Mouse (Mus musculus) thymus, postnatal 4 days (tissue): ENCODE results near the gene Tbl2.
A peak's percentile ranks its signal among the peaks of the same experiment; 100 is the strongest.

Experiments used
- DNase-seq: peaks from one replicate; pipeline ENCODE4 v3.0.0; 2021

The Tbl2 gene

GRCm38 (mm10) chr5:135156496-135156895, 7.0 kb downstream of the Tbl2 start:
- DNase-seq: peak; percentile 47

- DNase-seq: no peak
Observed at GRCm38 (mm10) chr5:135161221-135161620, 11.8 kb downstream of the Tbl2 start.

GRCm38 (mm10) chr5:135161650-135162049, 12.2 kb downstream of the Tbl2 start:
- no peak for DNase-seq

GRCm38 (mm10) chr5:135162361-135162760, 12.9 kb downstream of the Tbl2 start:
- no peak for DNase-seq

GRCm38 (mm10) chr5:135162821-135163220, 13.4 kb downstream of the Tbl2 start:
- no peak for DNase-seq

- no peak for DNase-seq
Observed at GRCm38 (mm10) chr5:135166909-135167308, 17.5 kb downstream of the Tbl2 start.

GRCm38 (mm10) chr5:135167469-135167868, 18.0 kb downstream of the Tbl2 start:
- no peak for DNase-seq

- peak; percentile 95 for DNase-seq
Observed at GRCm38 (mm10) chr5:135168063-135169062, 18.9 kb downstream of the Tbl2 start, which contains the start of gene Bcl7b. Bcl7b (plus strand) TSS chr5:135168283.

- DNase-seq: no peak
Observed at GRCm38 (mm10) chr5:135169479-135169878, 20.0 kb downstream of the Tbl2 start.

- no peak for DNase-seq
Observed at GRCm38 (mm10) chr5:135171688-135172220, 22.3 kb downstream of the Tbl2 start.

- no peak for DNase-seq
Observed at GRCm38 (mm10) chr5:135172986-135173385, 23.5 kb downstream of the Tbl2 start.

GRCm38 (mm10) chr5:135175086-135175485, 25.6 kb downstream of the Tbl2 start:
- no peak for DNase-seq

- DNase-seq: no peak
Observed at GRCm38 (mm10) chr5:135178523-135178922, 29.1 kb downstream of the Tbl2 start.

- no peak for DNase-seq
Observed at GRCm38 (mm10) chr5:135178996-135179395, 29.5 kb downstream of the Tbl2 start.

- DNase-seq: no peak
Observed at GRCm38 (mm10) chr5:135179616-135180015, 30.2 kb downstream of the Tbl2 start.

GRCm38 (mm10) chr5:135180796-135181195, 31.3 kb downstream of the Tbl2 start:
- no peak for DNase-seq

- DNase-seq: no peak
Observed at GRCm38 (mm10) chr5:135181776-135182175, 32.3 kb downstream of the Tbl2 start.

GRCm38 (mm10) chr5:135183131-135183861, 33.8 kb downstream of the Tbl2 start:
- DNase-seq: peak; percentile 23

GRCm38 (mm10) chr5:135185016-135185415, 35.6 kb downstream of the Tbl2 start:
- DNase-seq: no peak

GRCm38 (mm10) chr5:135185596-135185995, 36.1 kb downstream of the Tbl2 start:
- DNase-seq: peak; percentile 52

- no peak for DNase-seq
Observed at GRCm38 (mm10) chr5:135186231-135186620, 36.8 kb downstream of the Tbl2 start.

GRCm38 (mm10) chr5:135186621-135187348, 37.3 kb downstream of the Tbl2 start, which contains the start of gene Baz1b:
Baz1b (plus strand) TSS chr5:135187264.
- DNase-seq: peak; percentile 97
